Mouse (Mus musculus) C2C12 (cell line): ENCODE measurements around the gene Palmd. TPM values are rescaled to one million over a fixed set of nuclear protein-coding genes. Genes with fewer than 3 reads are reported as not detected.

Source experiments
- H3K27me3 ChIP-seq: one replicate; pipeline ENCODE4 v1.6.1; 2011; ENCODE audit not compliant: control insufficient read depth, insufficient read depth, insufficient read length
- H3K36me3 ChIP-seq: one replicate; pipeline ENCODE4 v1.6.1; 2011; ENCODE audit not compliant: control insufficient read depth, insufficient read depth
- H3K4me3 ChIP-seq: one replicate; pipeline ENCODE4 v1.5.1; 2011; ENCODE audit warnings: mild to moderate bottlenecking, control low read depth; ENCODE audit not compliant: poor library complexity, insufficient read depth, severe bottlenecking
- H3K79me2 ChIP-seq: one replicate; pipeline ENCODE4 v1.6.1; 2011; ENCODE audit not compliant: control insufficient read depth, insufficient read depth
- H3K79me3 ChIP-seq: one replicate; pipeline ENCODE4 v1.6.1; 2011; ENCODE audit warnings: low read depth, control low read depth
- H3ac ChIP-seq: one replicate; pipeline ENCODE3; 2011; ENCODE audit warnings: low read depth; ENCODE audit not compliant: control insufficient read depth, insufficient read length
- CEBPB ChIP-seq: IDR thresholded peaks from one replicate; pipeline ENCODE4 v1.6.1; 2011; ENCODE audit warnings: low read depth, mild to moderate bottlenecking, control low read depth, moderate library complexity
- CTCF ChIP-seq: IDR thresholded peaks from one replicate; pipeline ENCODE4 v1.5.1; 2011; ENCODE audit not compliant: control insufficient read depth, insufficient read depth, insufficient read length
- FOSL1 ChIP-seq: IDR thresholded peaks from one replicate; pipeline ENCODE4 v1.8.0; 2011; ENCODE audit warnings: mild to moderate bottlenecking, low read length; ENCODE audit not compliant: poor library complexity, insufficient read depth, severe bottlenecking
- MAX ChIP-seq: IDR thresholded peaks from one replicate; pipeline ENCODE4 v1.6.1; 2011; ENCODE audit warnings: mild to moderate bottlenecking, control low read depth
- MYOD1 ChIP-seq: IDR thresholded peaks from one replicate; pipeline ENCODE4 v1.6.1; 2011; ENCODE audit warnings: low read depth; ENCODE audit not compliant: control insufficient read depth, insufficient read length
- MYOG ChIP-seq: IDR thresholded peaks from one replicate; pipeline ENCODE4 v1.6.1; 2011; ENCODE audit not compliant: control insufficient read depth, insufficient read length; ENCODE audit errors: extremely low read depth
- USF1 ChIP-seq: IDR thresholded peaks from one replicate; pipeline ENCODE4 v1.6.1; 2011; ENCODE audit warnings: low read depth, mild to moderate bottlenecking, control low read depth, moderate library complexity
- polyA plus RNA-seq: library from polyadenylated mRNA; unstranded; fragments of >200 nt; fragmentation: generic; extraction: Trizol; gene quantifications from one replicate; pipeline ENCODE4 v1.2.1, GENCODE M21; 2012; ENCODE audit warnings: missing spikeins

The Palmd gene
- polyA plus RNA-seq, 1 experiment: 0.04 TPM

DNA sequence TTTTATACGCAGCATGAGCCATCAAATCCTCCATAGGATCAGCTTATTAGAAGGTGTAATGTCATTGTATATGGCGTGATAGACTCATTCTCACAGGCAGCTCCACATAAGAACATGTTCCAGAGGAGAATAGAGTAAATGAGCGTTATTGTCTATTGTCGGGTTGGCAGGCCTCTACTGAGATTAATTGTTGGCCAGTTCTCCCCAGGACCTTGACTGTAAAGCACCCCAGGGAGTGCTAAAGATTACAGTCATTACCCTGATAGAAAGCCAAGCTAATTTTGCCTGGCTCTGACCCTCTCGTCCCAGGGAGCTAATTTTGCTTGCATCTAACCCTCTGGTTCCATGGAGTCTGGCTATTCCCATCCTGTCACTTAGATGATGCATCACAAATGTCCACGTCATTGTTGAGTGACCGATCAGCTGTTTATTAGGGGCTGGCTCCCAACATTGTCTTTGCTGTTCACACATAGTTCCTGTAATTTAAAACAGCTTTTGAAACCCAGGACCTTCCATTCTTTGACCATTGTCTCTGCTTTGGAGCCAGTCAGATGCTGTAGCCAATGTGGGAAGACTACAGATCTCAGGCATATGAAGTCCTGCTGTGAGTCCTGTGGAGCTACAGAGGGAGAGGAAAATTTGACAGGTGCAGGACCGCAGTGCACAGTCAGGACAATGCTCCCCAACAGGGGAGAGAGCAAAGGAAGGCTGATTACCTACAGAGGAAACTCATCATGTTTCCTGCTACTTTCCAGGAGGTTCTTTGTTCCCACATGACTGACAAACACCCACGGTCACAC lies 33.1 kb upstream of the Palmd start:
- no peaks in the 10 kb centered on the region for H3K36me3 ChIP-seq

GRCm38 (mm10) chr3:116993011-116993410 lies 24.2 kb upstream of the Palmd start:
- H3ac ChIP-seq: no peak overlapping the region
- H3K79me2 ChIP-seq: no peaks in the 10 kb centered on the region
- TF ChIP-seq CTCF (no peak), CEBPB (no peak), MYOD1 (no peak), MYOG (no peak), MAX (no peak), USF1 (no peak), FOSL1 (no peak)
- H3K79me3 ChIP-seq: no peaks in the 10 kb centered on the region
- H3K27me3 ChIP-seq: no peaks in the 10 kb centered on the region
- no peaks in the 10 kb centered on the region for H3K36me3 ChIP-seq
- no peak overlapping the region for H3K4me3 ChIP-seq

More for the DNA sequence above, 33.1 kb upstream of the Palmd start:
- Histone ChIP-seq H3ac (no peak overlapping the region), H3K4me3 (no peak overlapping the region), H3K79me3 (no peaks in the 10 kb centered on the region), H3K79me2 (no peaks in the 10 kb centered on the region), H3K27me3 (no peaks in the 10 kb centered on the region)
- TF ChIP-seq CEBPB (no peak), MYOD1 (no peak)

- H3ac ChIP-seq: no peak overlapping the region
- H3K27me3 ChIP-seq: no peaks in the 10 kb centered on the region
- no peaks in the 10 kb centered on the region for H3K79me2 ChIP-seq
- H3K36me3 ChIP-seq: no peaks in the 10 kb centered on the region
- no peak overlapping the region for H3K4me3 ChIP-seq
- TF ChIP-seq MAX: no peak
- no peak for TF ChIP-seq MYOD1
- TF ChIP-seq USF1: no peak
- TF ChIP-seq FOSL1: no peak
- peak; percentile 69 for TF ChIP-seq CEBPB
- no peak for TF ChIP-seq CTCF
- TF ChIP-seq MYOG: no peak
- H3K79me3 ChIP-seq: no peaks in the 10 kb centered on the region
Measured at GRCm38 (mm10) chr3:116991180-116991579, 22.4 kb upstream of the Palmd start.

DNA sequence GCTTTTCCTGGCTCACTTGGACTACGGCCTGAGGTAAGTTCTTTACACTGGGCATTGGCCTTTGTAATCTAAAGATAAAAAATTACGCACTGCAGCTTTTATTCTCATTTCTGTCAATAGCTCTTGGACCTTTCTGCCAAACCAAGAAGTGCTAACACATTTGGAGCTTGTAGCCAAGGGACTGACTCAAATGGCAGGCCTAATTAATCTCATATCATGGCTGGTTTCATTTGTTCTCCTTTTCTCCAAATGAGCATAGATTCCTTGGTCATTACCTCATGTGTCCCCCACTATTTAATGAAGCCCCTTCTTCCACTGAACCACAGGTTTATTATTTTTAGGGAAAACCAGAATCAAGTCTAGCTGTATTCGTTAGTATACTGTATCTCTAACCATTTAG lies 19.4 kb upstream of the Palmd start:
- no peak overlapping the region for H3ac ChIP-seq
- H3K79me3 ChIP-seq: no peaks in the 10 kb centered on the region
- TF ChIP-seq USF1: no peak
- no peak for TF ChIP-seq CTCF
- TF ChIP-seq MAX: no peak
- no peak for TF ChIP-seq CEBPB
- no peak for TF ChIP-seq FOSL1
- no peak for TF ChIP-seq MYOD1
- no peak for TF ChIP-seq MYOG
- no peaks in the 10 kb centered on the region for H3K36me3 ChIP-seq
- H3K79me2 ChIP-seq: no peaks in the 10 kb centered on the region
- no peak overlapping the region for H3K4me3 ChIP-seq
- H3K27me3 ChIP-seq: no peaks in the 10 kb centered on the region

- Histone ChIP-seq H3K4me3 (no peak overlapping the region), H3K79me2 (no peaks in the 10 kb centered on the region), H3ac (no peak overlapping the region), H3K36me3 (no peaks in the 10 kb centered on the region), H3K27me3 (no peaks in the 10 kb centered on the region), H3K79me3 (no peaks in the 10 kb centered on the region)
- no peak for TF ChIP-seq MYOG
- TF ChIP-seq USF1: no peak
- no peak for TF ChIP-seq MYOD1
Measured at GRCm38 (mm10) chr3:116986451-116986850, 17.7 kb upstream of the Palmd start.

DNA sequence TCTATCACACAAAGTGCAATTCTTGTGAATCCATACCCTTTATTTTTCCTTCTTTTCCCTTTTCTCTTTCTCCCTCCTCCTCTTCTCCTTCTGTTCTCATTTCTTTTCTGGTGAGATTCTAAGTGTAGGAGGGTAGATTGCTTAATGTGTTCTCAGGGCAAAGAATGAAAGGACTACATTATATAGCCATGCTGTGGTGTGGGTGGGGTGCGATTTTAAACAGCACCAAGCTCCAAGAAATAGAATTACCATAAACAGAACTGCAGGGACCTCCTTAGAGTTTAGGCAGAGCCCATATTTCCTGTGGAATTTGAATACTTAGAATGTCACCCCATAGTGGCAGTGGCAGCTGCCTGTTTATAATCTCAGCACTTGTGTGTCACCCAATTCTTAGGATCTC lies 17.0 kb upstream of the Palmd start:
- TF ChIP-seq CEBPB (no peak), MYOG (no peak), MYOD1 (no peak), CTCF (no peak), USF1 (no peak), FOSL1 (no peak), MAX (no peak)
- no peak overlapping the region for H3K4me3 ChIP-seq
- no peaks in the 10 kb centered on the region for H3K79me3 ChIP-seq
- H3ac ChIP-seq: no peak overlapping the region
- H3K27me3 ChIP-seq: no peaks in the 10 kb centered on the region
- no peaks in the 10 kb centered on the region for H3K36me3 ChIP-seq
- no peaks in the 10 kb centered on the region for H3K79me2 ChIP-seq
